8 mouse cellular contexts compared by ENCODE assay signal in the genomic region with DNA sequence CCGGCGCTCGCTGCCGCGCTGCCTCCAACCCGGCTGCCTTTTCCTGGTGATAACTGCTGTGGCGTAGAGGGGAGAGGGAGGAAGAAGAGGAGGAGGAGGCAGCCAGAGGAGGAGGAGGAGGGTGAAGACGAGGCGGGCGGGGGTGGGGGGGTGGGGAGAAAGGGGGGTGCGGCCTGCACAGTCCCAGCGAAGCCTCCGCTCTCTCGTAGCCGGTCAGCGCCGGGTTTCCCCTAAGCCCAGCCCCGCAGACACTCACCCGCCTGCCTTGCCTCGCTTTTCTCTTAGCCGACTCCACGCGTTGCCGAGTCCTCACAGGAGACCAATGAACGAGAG. TPM values are rescaled to one million over a fixed set of nuclear protein-coding genes. Genes with fewer than 3 reads are reported as not detected.
DNase-seq lines count a peak whose midpoint lies in the region; ATAC-seq and TF ChIP-seq lines count a peak whose summit lies in the region.

No protein-coding gene starts in this region.

- intact Hi-C loops in left cerebral cortex, adult 2 months (cut with DNase I): loop anchor here (1.0 to 5.0 kb wide), 3 partner anchors 44 to 404 kb away; partner anchors contain the start of genes Mtpn and Nup205

- peak overlapping the region; percentile 85 for H3K4me2 ChIP-seq in embryonic facial prominence, embryonic 14.5 days (ENCODE audit: low read depth, low read length)
- peak overlapping the region; percentile 94 for H3K4me2 ChIP-seq in limb, embryonic 11.5 days (ENCODE audit: low read depth, severe bottlenecking)
- peak overlapping the region; percentile 94 for H3K4me2 ChIP-seq in neural tube, embryonic 13.5 days

- no peaks in the 10 kb centered on the region for H3K36me3 ChIP-seq in embryonic facial prominence, embryonic 14.5 days (ENCODE audit: control insufficient read depth, insufficient read depth, low read length)
- H3K36me3 ChIP-seq in limb, embryonic 11.5 days (ENCODE audit: control insufficient read depth, insufficient read depth, low read length): no peaks in the 10 kb centered on the region
- H3K36me3 ChIP-seq in neural tube, embryonic 13.5 days: no peaks in the 10 kb centered on the region

- no peak for DNase-seq in left cerebral cortex, adult 2 months (ENCODE audit: extremely low spot score in 1 of 2, low spot score in 2 of 2)
- no peak for DNase-seq in left cerebral cortex, adult 9 months (ENCODE audit: low spot score in 2 of 2)
- DNase-seq in embryonic facial prominence, embryonic 14.5 days (ENCODE audit: low spot score): no peak
- DNase-seq in limb, embryonic 11.5 days (ENCODE audit: low spot score): no peak
- DNase-seq in adrenal gland, adult 2 months: no peak
- DNase-seq in thymus, postnatal 10 days (ENCODE audit: low spot score in 2 of 2): no peak
- DNase-seq in cerebellum, postnatal 36 days: no peak

- no peaks in the 10 kb centered on the region for H3K27me3 ChIP-seq in embryonic facial prominence, embryonic 14.5 days (replicated peaks; ENCODE audit: control insufficient read depth, insufficient read depth, low read length)
- no peaks in the 10 kb centered on the region for H3K27me3 ChIP-seq in limb, embryonic 11.5 days (ENCODE audit: control insufficient read depth, insufficient read depth, low read length)
- H3K27me3 ChIP-seq in neural tube, embryonic 13.5 days: no peaks in the 10 kb centered on the region

- no peak for TF ChIP-seq CTCF in left cerebral cortex, adult 2 months (IDR thresholded peaks at IDR 0.05)

- H3K4me3 ChIP-seq in left cerebral cortex, adult 2 months: peak overlapping the region; percentile 82
- H3K4me3 ChIP-seq in embryonic facial prominence, embryonic 14.5 days (ENCODE audit: low read depth, low read length): peak overlapping the region; percentile 79
- peak overlapping the region; percentile 80 for H3K4me3 ChIP-seq in limb, embryonic 11.5 days (ENCODE audit: low read depth, low read length)
- peak overlapping the region; percentile 89 for H3K4me3 ChIP-seq in neural tube, embryonic 13.5 days

- no peaks in the 10 kb centered on the region for H3K9me3 ChIP-seq in embryonic facial prominence, embryonic 14.5 days (ENCODE audit: control insufficient read depth, low read length)
- no peaks in the 10 kb centered on the region for H3K9me3 ChIP-seq in limb, embryonic 11.5 days (ENCODE audit: control insufficient read depth, low read length)
- no peaks in the 10 kb centered on the region for H3K9me3 ChIP-seq in neural tube, embryonic 13.5 days

- H3K4me1 ChIP-seq in embryonic facial prominence, embryonic 14.5 days (ENCODE audit: control insufficient read depth, insufficient read depth, low read length): peaks cover 10% of the 10 kb centered on the region
- H3K4me1 ChIP-seq in limb, embryonic 11.5 days (ENCODE audit: control insufficient read depth, insufficient read depth, low read length): 0 out of 2 replicates have a peak, but pooled peaks cover 2% of the 10 kb centered on the region
- H3K4me1 ChIP-seq in neural tube, embryonic 13.5 days (replicated peaks): peaks cover 31% of the 10 kb centered on the region

- H3K27ac ChIP-seq in left cerebral cortex, adult 2 months: peak overlapping the region; percentile 91
- H3K27ac ChIP-seq in embryonic facial prominence, embryonic 14.5 days (replicated peaks; ENCODE audit: low read depth, low read length): peak overlapping the region; percentile 95
- H3K27ac ChIP-seq in limb, embryonic 11.5 days (replicated peaks; ENCODE audit: low read depth, low read length): peak overlapping the region; percentile 68
- peak overlapping the region; percentile 94 for H3K27ac ChIP-seq in neural tube, embryonic 13.5 days (replicated peaks)

- H3K9ac ChIP-seq in embryonic facial prominence, embryonic 14.5 days (ENCODE audit: low read depth, low read length): peak overlapping the region; percentile 83
- peak overlapping the region; percentile 86 for H3K9ac ChIP-seq in limb, embryonic 11.5 days (ENCODE audit: low read length)
- peak overlapping the region; percentile 90 for H3K9ac ChIP-seq in neural tube, embryonic 13.5 days

- ATAC-seq in embryonic facial prominence, embryonic 14.5 days (ENCODE audit: low read depth): peak; percentile 93
- peak; percentile 85 for ATAC-seq in limb, embryonic 11.5 days (ENCODE audit: insufficient number of reproducible peaks, low FRiP score, low TSS enrichment, low read depth)
- peak; percentile 94 for ATAC-seq in neural tube, embryonic 13.5 days (ENCODE audit: low read depth)

- WGBS in embryonic facial prominence, embryonic 14.5 days: 0% methylated on average over 15 of the region's 25 CpGs
- WGBS in limb, embryonic 11.5 days: under 1% methylated on average over 16 of the region's 25 CpGs
- WGBS in neural tube, embryonic 13.5 days: 1% methylated on average over 23 of the region's 25 CpGs

RNA-seq across cellular contexts. Expression of gene Cnot4, which starts 0.3 kb away (rescaled TPM):
- 10 to 100 TPM; 43.3 to 45.6 TPM for total RNA-seq in left cerebral cortex, adult 2 months (2021)
- 29.8 and 30.2 TPM in 2 replicates for polyA plus RNA-seq in embryonic facial prominence, embryonic 14.5 days (2014; fragmentation: Nextera tagmentation; extraction: Ambion mirVana)
- 35.7 and 39.8 TPM in 2 replicates for polyA plus RNA-seq in limb, embryonic 11.5 days (2014; fragmentation: Nextera tagmentation; extraction: Ambion mirVana)
- polyA plus RNA-seq in neural tube, embryonic 13.5 days (2015; fragmentation: Nextera tagmentation; extraction: Ambion mirVana): 35.0 and 38.3 TPM in 2 replicates
- 10 to 100 TPM; 19.8 to 35.4 TPM for total RNA-seq in adrenal gland, adult 2 months (2021)
- 5.3 TPM in 2 replicates for polyA plus RNA-seq in adrenal gland, adult 2 months (2012; rRNA removed)

RNA-seq across cellular contexts. Expression of gene Nup205, which starts 44.0 kb away (rescaled TPM):
- total RNA-seq in left cerebral cortex, adult 2 months (2021): 10 to 100 TPM; 24.6 to 27.1 TPM
- polyA plus RNA-seq in embryonic facial prominence, embryonic 14.5 days (2014; fragmentation: Nextera tagmentation; extraction: Ambion mirVana): 38.0 and 39.4 TPM in 2 replicates
- 54.2 and 69.3 TPM in 2 replicates for polyA plus RNA-seq in limb, embryonic 11.5 days (2014; fragmentation: Nextera tagmentation; extraction: Ambion mirVana)
- 21.3 and 23.5 TPM in 2 replicates for polyA plus RNA-seq in neural tube, embryonic 13.5 days (2015; fragmentation: Nextera tagmentation; extraction: Ambion mirVana)
- 10 to 100 TPM; 33.7 to 35.4 TPM for total RNA-seq in adrenal gland, adult 2 months (2021)
- polyA plus RNA-seq in adrenal gland, adult 2 months (2012; rRNA removed): 6.9 and 8.6 TPM in 2 replicates
